14 mouse cellular contexts compared by ENCODE assay signal in the genomic region with DNA sequence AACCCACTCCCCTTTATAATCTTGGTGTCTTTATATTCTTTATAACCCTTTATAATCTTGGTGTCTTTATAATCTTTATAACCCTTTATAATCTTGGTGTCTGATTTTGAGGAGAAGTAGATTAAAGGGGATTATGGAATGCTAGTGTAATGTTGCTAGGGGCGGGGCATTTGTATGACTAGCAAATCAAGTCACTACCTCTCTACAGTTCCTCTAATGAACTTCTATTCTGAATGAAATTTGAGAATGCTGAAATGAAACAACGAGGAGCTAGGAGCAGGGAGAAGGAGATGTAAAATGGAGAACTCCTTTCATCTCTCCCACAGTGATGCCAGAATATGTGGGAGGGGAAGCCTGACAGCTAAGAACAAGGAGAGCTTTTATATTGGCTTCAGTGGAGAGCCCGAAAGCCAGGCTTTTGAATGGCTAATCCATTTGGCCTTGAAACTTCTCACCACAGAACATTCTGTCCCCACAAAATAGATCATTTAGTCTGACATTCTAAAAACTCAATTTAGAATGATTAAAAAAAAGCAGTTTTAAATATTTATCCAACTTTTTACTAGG. TPM values are rescaled to one million over a fixed set of nuclear protein-coding genes. Genes with fewer than 3 reads are reported as not detected.
A peak's percentile ranks its signal among the peaks of the same experiment; 100 is the strongest.
DNase-seq lines count a peak whose midpoint lies in the region; ATAC-seq and TF ChIP-seq lines count a peak whose summit lies in the region.
"Had no signal": no experiment of that assay in that cellular context is flagged by ENCODE, and none has a peak within 500 bp of the region (broad histone marks: within the 10 kb centered on the region; RNA-seq: fewer than 3 reads in every experiment).

No protein-coding gene starts in this region.

- peaks cover 42% of the 10 kb centered on the region for H3K4me1 ChIP-seq in forebrain, embryonic 13.5 days
- peaks cover 52% of the 10 kb centered on the region for H3K4me1 ChIP-seq in forebrain, embryonic 10.5 days
- H3K4me1 ChIP-seq: hindbrain, embryonic 12.5 days; liver, embryonic 12.5 days had no signal

- H3K4me2 ChIP-seq in forebrain, embryonic 13.5 days, result no peak overlapping the region
- peak overlapping the region; percentile 53 for H3K4me2 ChIP-seq in myocyte (ENCODE audit: low read depth)
- H3K4me2 ChIP-seq: hindbrain, embryonic 12.5 days; liver, embryonic 12.5 days had no signal

- peak; percentile 34; the same call in 1 of the 2 replicates for ATAC-seq in forebrain, embryonic 13.5 days
- ATAC-seq: liver, embryonic 12.5 days had no signal

- H3ac ChIP-seq in myocyte (ENCODE audit: control insufficient read depth, insufficient read length), result no peak overlapping the region

- H3K4me3 ChIP-seq in forebrain, embryonic 13.5 days, result no peak overlapping the region
- H3K4me3 ChIP-seq in forebrain, embryonic 10.5 days, result no peak overlapping the region
- H3K4me3 ChIP-seq in left cerebral cortex, adult 2 months, result peak overlapping the region; percentile 11; the same call in 1 of the 2 replicates
- no peak overlapping the region for H3K4me3 ChIP-seq in myocyte
- H3K4me3 ChIP-seq: hindbrain, embryonic 12.5 days; liver, embryonic 12.5 days had no signal

- TF ChIP-seq CTCF in left cerebral cortex, adult 2 months (IDR thresholded peaks at IDR 0.05), result no peak

- TF ChIP-seq POLR2A in myocyte (IDR thresholded peaks at IDR 0.05; ENCODE audit: insufficient read length, low read depth), result no peak

- no peak overlapping the region for H3K9ac ChIP-seq in forebrain, embryonic 13.5 days
- H3K9ac ChIP-seq: hindbrain, embryonic 12.5 days; liver, embryonic 12.5 days had no signal

- WGBS in forebrain, embryonic 13.5 days, result 20% methylated on average over 3 of the region's 3 CpGs
- WGBS in forebrain, embryonic 10.5 days, result 31% methylated on average over 3 of the region's 3 CpGs

- intact Hi-C loops in left cerebral cortex, adult 2 months (cut with DNase I), result loop anchor here (2.0 kb wide), 2 partner anchors 65 to 99 kb away; a partner anchor contains a TSS
- intact Hi-C loops in left cerebral cortex, postnatal 36 days (cut with DNase I), result loop anchor here (5.0 kb wide), 1 partner anchor 99 kb away; a partner anchor contains a TSS

- no peaks in the 10 kb centered on the region for H3K9me3 ChIP-seq in forebrain, embryonic 13.5 days (replicated peaks)
- H3K9me3 ChIP-seq in forebrain, embryonic 10.5 days, result no peaks in the 10 kb centered on the region
- H3K9me3 ChIP-seq: hindbrain, embryonic 12.5 days; liver, embryonic 12.5 days had no signal

- no peaks in the 10 kb centered on the region for H3K27me3 ChIP-seq in forebrain, embryonic 13.5 days
- H3K27me3 ChIP-seq in forebrain, embryonic 10.5 days (ENCODE audit: poor library complexity, severe bottlenecking), result no peaks in the 10 kb centered on the region
- no peaks in the 10 kb centered on the region for H3K27me3 ChIP-seq in myocyte (ENCODE audit: control insufficient read depth, insufficient read depth, insufficient read length)
- H3K27me3 ChIP-seq: hindbrain, embryonic 12.5 days; liver, embryonic 12.5 days had no signal

- no peak overlapping the region for H3K27ac ChIP-seq in forebrain, embryonic 13.5 days
- H3K27ac ChIP-seq in forebrain, embryonic 10.5 days, result no peak overlapping the region
- peak overlapping the region; percentile 83 for H3K27ac ChIP-seq in left cerebral cortex, adult 2 months
- H3K27ac ChIP-seq: hindbrain, embryonic 12.5 days; liver, embryonic 12.5 days had no signal

- 0 out of 2 replicates have a peak, but pooled peaks cover 3% of the 10 kb centered on the region for H3K36me3 ChIP-seq in forebrain, embryonic 13.5 days (ENCODE audit: poor library complexity, severe bottlenecking)
- no peaks in the 10 kb centered on the region for H3K36me3 ChIP-seq in forebrain, embryonic 10.5 days (replicated peaks)
- H3K36me3 ChIP-seq in myocyte (ENCODE audit: control insufficient read depth, insufficient read depth), result no peaks in the 10 kb centered on the region
- H3K36me3 ChIP-seq: hindbrain, embryonic 12.5 days; liver, embryonic 12.5 days had no signal

- no peak for DNase-seq in forebrain, embryonic 10.5 days (ENCODE audit: extremely low spot score, low spot score)
- DNase-seq in left cerebral cortex, adult 2 months (ENCODE audit: extremely low spot score in 1 of 2, low spot score in 2 of 2), result no peak
- DNase-seq in left cerebral cortex, postnatal 36 days (ENCODE audit: low spot score in 2 of 2), result no peak
- DNase-seq in embryo, embryonic 11 days, result peak; percentile 25
- no peak for DNase-seq in thymus, postnatal 36 days
- no peak for DNase-seq in spleen, adult 12 weeks (ENCODE audit: low spot score)
- DNase-seq: adrenal gland, postnatal 10 days; cerebellum, adult 11-12 months; right cerebral cortex, postnatal 25 days had no signal

- H3K79me2 ChIP-seq in myocyte (ENCODE audit: control insufficient read depth, insufficient read depth), result no peaks in the 10 kb centered on the region

TF ChIP-seq in myocyte, 11 proteins besides CTCF, POLR2A, EP300 and RAD21:
- TF ChIP-seq MYOD1 (IDR thresholded peaks at IDR 0.05; ENCODE audit: control insufficient read depth in 1 of 3, insufficient read length in 2 of 3, low read depth in 2 of 3), result no peak
- TF ChIP-seq USF1 (IDR thresholded peaks at IDR 0.05; ENCODE audit: low read depth), result no peak
- no peak for TF ChIP-seq CEBPB (IDR thresholded peaks at IDR 0.05; ENCODE audit: insufficient read depth, poor library complexity, severe bottlenecking)
- TF ChIP-seq REST (IDR thresholded peaks at IDR 0.05; ENCODE audit: insufficient read depth, insufficient read length), result no peak

RNA-seq across cellular contexts. Expression of a gene that starts 2.2 kb away (rescaled TPM):
- polyA plus RNA-seq in forebrain, embryonic 13.5 days (2015; fragmentation: Nextera tagmentation; extraction: Ambion mirVana), result 22.8 and 23.1 TPM in 2 replicates
- 2.3 and 2.5 TPM in 2 replicates for polyA plus RNA-seq in forebrain, embryonic 10.5 days (2016; fragmentation: Nextera tagmentation; extraction: Ambion mirVana)
- total RNA-seq in left cerebral cortex, adult 2 months (2021), result 10 to 100 TPM; 81.3 to 87.5 TPM
- 10 to 100 TPM; 63.0 to 84.3 TPM for total RNA-seq in left cerebral cortex, postnatal 36 days (2021)
- 1.5 TPM for polyA plus RNA-seq in myocyte (2012; fragmentation: generic; extraction: Trizol)

RNA-seq across cellular contexts. Expression of a gene that starts 14.9 kb away (rescaled TPM):
- polyA plus RNA-seq in forebrain, embryonic 13.5 days (2015; fragmentation: Nextera tagmentation; extraction: Ambion mirVana), result 13.0 and 19.1 TPM in 2 replicates
- polyA plus RNA-seq in forebrain, embryonic 10.5 days (2016; fragmentation: Nextera tagmentation; extraction: Ambion mirVana), result 0.39 and 1.0 TPM in 2 replicates
- 10 to 100 TPM; 26.7 to 27.8 TPM for total RNA-seq in left cerebral cortex, adult 2 months (2021)
- total RNA-seq in left cerebral cortex, postnatal 36 days (2021), result 10 to 100 TPM; 20.7 to 26.6 TPM
- polyA plus RNA-seq in myocyte (2012; fragmentation: generic; extraction: Trizol), result 0.16 TPM
- polyA plus RNA-seq: kidney, embryonic 14.5 days; liver, embryonic 12.5 days had no signal
